Mouse (Mus musculus) embryonic facial prominence, embryonic 10.5 days (tissue): Measurements from ENCODE around the gene Plk5. TPM values are rescaled to one million over a fixed set of nuclear protein-coding genes. Genes with fewer than 3 reads are reported as not detected.
A peak's percentile ranks its signal among the peaks of the same experiment; 100 is the strongest.
"Not testable (repeated sequence)": the region's sequence is repeated elsewhere in the genome, so short reads cannot be mapped to it uniquely, and the experiment has no call there.

Source experiments
- DNase-seq: peaks from one replicate; pipeline ENCODE4 v3.0.0-alpha.2; 2017; ENCODE audit warnings: low spot score
- H3K27ac ChIP-seq: fragments of 300-500 bp; sonication (generic); replicated peaks from 2 replicates; pipeline ENCODE4 v1.5.1; 2016; ENCODE audit warnings: mild to moderate bottlenecking
- H3K27me3 ChIP-seq: fragments of 300-500 bp; sonication (generic); replicated peaks from 2 replicates; pipeline ENCODE4 v1.6.1; 2016; ENCODE audit warnings: low read depth, mild to moderate bottlenecking; ENCODE audit not compliant: poor library complexity, severe bottlenecking
- H3K36me3 ChIP-seq: fragments of 300-500 bp; sonication (generic); replicated peaks from 2 replicates; pipeline ENCODE4 v1.6.1; 2016; ENCODE audit warnings: mild to moderate bottlenecking, moderate library complexity
- H3K4me1 ChIP-seq: fragments of 300-500 bp; sonication (generic); 2 replicates; pipeline ENCODE4 v1.6.1; 2016
- H3K4me3 ChIP-seq: fragments of 300-500 bp; sonication (generic); 2 replicates; pipeline ENCODE4 v1.5.1; 2016; ENCODE audit warnings: mild to moderate bottlenecking, moderate library complexity
- H3K9me3 ChIP-seq: fragments of 300-500 bp; sonication (generic); 2 replicates; pipeline ENCODE4 v1.6.1; 2016; ENCODE audit warnings: mild to moderate bottlenecking
- WGBS: fragments of 180-500 bp; shearing (Covaris S2); methylation state at CpG from one replicate; pipeline ENCODE4 v1.1.7; 2016; 5-methylcytosine and 5-hydroxymethylcytosine counted together
- polyA plus RNA-seq: library from polyadenylated mRNA; unstranded; fragments of >200 nt; fragmentation: Nextera tagmentation; extraction: Ambion mirVana; gene quantifications from 2 replicates; pipeline ENCODE4 v1.2.1, GENCODE M21; 2016

The Plk5 gene
- polyA plus RNA-seq, 1 experiment from 2014 or later: 0.37 TPM

DNA sequence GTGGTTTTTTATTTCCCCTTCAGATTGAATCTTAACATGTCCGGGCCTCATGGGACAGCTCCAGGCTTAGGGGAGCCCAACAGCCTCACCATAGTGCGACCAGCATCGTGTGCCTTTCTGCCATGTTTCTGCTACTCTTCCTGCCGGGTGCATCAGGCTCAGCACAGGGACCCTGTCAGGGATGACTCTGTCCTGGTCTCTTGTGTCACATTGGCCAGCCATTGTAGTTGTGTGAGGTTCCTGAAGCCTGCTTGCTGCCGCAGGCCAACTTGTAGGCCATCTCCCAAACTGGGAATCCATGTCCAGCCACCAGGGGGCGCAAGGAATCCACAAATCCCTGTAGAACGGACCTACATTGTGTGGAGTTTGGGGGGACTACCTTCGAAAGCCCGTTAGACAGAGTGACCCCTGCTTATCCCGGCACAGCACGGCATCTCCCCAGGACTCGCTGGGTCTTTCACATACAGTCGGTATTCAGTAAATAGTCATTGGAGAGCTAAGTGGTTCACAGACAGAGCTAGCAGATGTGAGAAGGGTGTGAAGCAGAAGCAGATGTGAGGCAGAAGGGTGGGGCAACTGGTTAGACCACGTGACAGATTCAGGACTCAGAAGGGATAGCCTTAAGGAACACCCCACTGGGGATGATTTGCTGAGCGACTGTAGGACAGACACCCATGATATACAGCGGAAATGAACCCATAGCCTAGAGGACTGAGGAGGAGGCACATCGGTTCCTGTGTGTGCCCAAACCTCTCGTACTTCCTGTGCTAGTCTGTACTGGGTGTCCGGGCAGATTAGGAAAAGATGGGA, 16.1 kb upstream of the Plk5 start:
- H3K9me3 ChIP-seq: no peaks in the 10 kb centered on the region
- no peak overlapping the region for H3K27ac ChIP-seq
- H3K27me3 ChIP-seq: peaks cover 87% of the 10 kb centered on the region
- peak overlapping the region; percentile 28; the same call in 1 of the 2 replicates for H3K4me3 ChIP-seq
- H3K4me1 ChIP-seq: peaks cover 48% of the 10 kb centered on the region
- WGBS: 24% methylated on average over 19 of the region's 19 CpGs
- H3K36me3 ChIP-seq: 0 out of 2 replicates have a peak, but pooled peaks cover 4% of the 10 kb centered on the region
- DNase-seq: peak; percentile 89

DNA sequence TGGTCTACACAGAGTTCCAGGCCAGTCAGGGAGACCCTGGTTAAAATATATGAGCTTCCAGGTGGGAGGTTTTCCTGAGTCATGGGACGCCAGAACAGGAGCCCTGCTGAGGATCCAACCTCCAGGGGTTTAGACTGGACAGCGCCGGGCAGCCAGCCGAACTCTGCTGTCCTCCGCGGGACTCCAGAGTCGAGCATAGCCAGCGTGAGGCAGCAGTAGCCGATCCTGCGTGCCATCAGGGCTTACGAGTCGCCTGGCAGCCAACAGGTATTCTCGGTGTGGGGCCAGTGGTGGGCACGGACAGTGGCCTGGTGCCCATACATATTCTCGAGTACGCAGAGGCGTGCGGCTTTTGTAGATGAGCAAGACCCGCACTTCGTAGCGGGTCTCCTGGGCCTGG, 15.2 kb upstream of the Plk5 start:
- Histone ChIP-seq H3K27me3 (peaks cover 87% of the 10 kb centered on the region), H3K27ac (no peak overlapping the region), H3K9me3 (no peaks in the 10 kb centered on the region), H3K36me3 (no peaks in the 10 kb centered on the region), H3K4me3 (peak overlapping the region; percentile 57), H3K4me1 (peaks cover 53% of the 10 kb centered on the region)
- peak; percentile 28 for DNase-seq
- WGBS: 8% methylated on average over 21 of the region's 21 CpGs

DNA sequence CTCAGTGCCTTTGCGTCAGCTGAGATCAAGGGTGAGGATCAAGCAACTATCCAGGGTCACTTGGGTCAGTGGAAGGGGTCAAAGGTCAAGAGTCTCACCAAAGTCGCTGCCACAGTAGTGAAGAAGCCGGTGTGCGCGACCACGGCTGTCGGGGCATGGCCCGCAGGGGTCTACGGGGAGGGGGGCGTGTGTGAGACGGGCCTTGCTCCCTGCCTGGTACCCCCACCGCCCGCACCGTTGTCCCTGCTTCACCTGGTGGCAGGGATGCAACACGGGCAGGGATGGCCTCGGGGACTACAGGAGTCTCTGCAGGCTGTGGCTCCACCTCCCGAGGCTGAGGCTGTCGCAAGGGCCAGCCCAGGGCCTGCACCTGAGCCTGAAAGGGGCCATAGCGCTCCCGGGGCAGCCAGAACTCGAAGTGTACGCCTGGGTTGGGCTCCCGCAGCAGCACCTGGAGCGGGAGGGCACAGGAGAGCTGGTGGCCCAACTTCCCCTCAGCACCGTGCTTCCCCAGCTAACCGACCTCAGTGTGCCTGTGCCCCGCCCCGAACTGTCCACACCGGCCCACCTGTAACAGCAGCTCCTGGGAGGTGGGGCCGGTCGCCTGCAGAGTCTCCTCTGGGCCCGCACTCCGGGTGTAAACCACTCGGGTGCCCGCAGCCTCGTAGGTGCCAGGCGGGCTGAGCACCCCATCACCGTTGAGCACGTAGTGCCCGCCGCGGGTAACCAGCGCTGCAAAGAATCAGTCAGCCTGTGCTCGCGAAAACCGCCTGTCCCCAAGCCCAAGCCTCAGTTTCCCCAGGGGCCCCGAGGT, 14.6 kb upstream of the Plk5 start:
- H3K4me3 ChIP-seq: peak overlapping the region; percentile 57
- peaks cover 87% of the 10 kb centered on the region for H3K27me3 ChIP-seq
- 2% methylated on average over 47 of the region's 47 CpGs for WGBS
- no peak overlapping the region for H3K27ac ChIP-seq
- no peaks in the 10 kb centered on the region for H3K36me3 ChIP-seq
- peaks cover 53% of the 10 kb centered on the region for H3K4me1 ChIP-seq
- no peaks in the 10 kb centered on the region for H3K9me3 ChIP-seq
- peak; percentile 47 for DNase-seq

DNA sequence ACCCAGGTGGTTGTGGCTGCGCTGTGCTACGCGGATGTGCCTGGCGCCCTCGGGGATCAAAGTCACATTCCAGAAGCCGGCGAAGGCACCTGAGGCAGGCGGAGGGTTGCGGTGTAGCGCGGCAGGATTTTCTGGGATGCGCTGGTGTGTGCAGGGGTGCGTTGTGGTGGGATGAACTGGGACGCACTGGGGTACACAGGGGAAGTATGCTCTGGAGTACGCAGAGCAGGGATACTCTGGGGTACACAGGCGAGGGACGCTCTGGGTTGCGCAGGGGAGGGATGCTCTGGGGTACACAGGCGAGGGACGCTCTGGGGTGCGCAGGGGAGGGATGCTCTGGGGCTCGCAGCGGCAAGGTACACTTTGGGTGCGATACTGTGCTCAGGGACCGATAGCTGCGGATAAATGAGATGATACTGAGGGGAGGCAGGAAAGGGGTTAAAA, 13.9 kb upstream of the Plk5 start:
- no peak overlapping the region for H3K27ac ChIP-seq
- H3K9me3 ChIP-seq: no peaks in the 10 kb centered on the region
- peaks cover 54% of the 10 kb centered on the region for H3K4me1 ChIP-seq
- DNase-seq: peak; percentile 40
- peaks cover 89% of the 10 kb centered on the region for H3K27me3 ChIP-seq
- no peaks in the 10 kb centered on the region for H3K36me3 ChIP-seq
- 2% methylated on average over 26 of the region's 26 CpGs for WGBS
- peak overlapping the region; percentile 57 for H3K4me3 ChIP-seq

DNA sequence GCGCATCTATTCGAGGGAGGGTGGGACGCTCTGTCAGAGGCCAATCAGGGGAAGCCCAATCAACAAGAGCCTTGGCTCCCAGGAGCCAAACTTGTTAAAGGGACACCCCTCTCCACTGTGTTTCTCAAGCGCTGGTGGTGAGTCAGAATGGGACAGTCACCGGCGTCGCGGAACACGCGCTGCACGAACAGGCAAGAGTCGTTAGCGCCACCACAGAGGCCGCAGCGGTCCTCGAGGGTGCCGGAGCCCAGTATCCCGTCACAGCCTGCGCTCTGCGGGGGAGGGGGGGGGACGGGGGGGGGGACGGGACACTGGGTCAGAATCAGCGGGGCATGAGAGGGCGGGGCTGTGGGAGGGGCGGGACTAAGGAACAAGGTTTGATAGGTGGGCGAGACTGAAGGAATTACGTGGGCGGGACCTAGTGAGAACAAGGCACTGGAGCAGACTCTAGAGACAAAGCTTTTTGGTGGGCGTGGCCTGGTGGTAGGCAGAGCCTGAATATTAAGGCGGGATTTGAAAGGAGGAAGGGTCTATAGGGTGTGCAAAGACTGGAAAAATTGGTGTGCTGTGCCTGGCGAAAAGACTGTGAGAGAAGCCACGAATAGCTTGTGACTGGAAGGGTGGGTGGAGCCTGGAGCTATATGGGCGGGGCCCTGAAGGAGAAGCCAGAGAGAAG, 13.4 kb upstream of the Plk5 start:
- Histone ChIP-seq H3K27ac (0 out of 2 replicates have a peak overlapping the region, but pooled peaks have one; percentile 26), H3K36me3 (no peaks in the 10 kb centered on the region), H3K9me3 (no peaks in the 10 kb centered on the region), H3K27me3 (peaks cover 92% of the 10 kb centered on the region), H3K4me3 (peak overlapping the region; percentile 57), H3K4me1 (peaks cover 59% of the 10 kb centered on the region)
- peak; percentile 77 for DNase-seq
- WGBS: under 1% methylated on average over 33 of the region's 33 CpGs

DNA sequence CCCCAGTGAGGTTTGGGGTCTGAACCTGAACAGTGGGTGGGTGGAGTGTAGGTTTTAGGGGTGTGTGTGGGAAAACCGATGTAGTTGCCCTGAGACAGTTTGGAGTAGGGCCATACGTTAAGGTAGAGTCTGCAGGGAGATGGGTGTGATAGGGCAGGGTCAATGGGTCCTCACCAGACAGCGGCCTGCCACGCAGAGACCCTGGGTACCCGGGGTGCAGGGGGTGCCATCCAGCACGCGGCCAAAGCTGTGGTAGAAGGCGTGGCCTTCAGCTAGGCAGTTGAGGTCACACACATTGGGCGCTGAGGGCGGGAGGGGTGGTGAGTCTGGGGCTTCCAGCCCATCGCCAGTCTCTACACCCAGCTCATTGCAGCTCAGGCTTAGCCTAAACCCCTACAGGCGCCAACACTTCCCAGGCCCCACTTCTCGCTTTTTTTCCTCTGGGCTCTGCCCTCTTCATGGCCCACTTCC, 12.8 kb upstream of the Plk5 start:
- Histone ChIP-seq H3K36me3 (no peaks in the 10 kb centered on the region), H3K4me3 (peak overlapping the region; percentile 57)

DNA sequence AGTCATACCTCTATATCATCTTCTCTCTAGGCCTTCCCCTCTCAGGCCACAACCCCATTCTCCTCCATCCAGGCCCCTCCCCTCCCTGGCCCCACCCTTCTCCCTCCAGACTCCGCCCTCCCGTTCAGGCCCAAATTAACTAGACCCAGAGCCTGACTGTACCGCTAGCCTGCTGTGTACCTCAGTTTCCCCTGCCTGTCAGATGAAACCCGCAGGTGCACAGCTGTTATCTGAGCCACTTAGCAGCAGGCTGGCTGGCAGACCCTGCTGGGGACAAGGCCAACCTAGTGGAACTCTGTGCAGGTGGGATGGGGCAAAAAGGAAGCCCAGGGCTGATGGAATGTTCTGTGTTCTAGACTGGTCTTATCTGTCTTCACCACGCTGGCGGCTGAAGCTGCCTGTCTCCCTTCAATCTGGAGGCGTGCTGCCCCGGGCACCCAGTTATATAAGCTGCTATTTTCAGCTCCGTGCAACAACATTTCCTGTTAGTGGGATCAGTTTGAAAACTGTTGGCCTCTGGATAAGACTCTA, 12.1 kb upstream of the Plk5 start:
- Histone ChIP-seq H3K27ac (no peak overlapping the region), H3K27me3 (peaks cover 99% of the 10 kb centered on the region), H3K4me3 (peak overlapping the region; percentile 37; the same call in 1 of the 2 replicates), H3K36me3 (no peaks in the 10 kb centered on the region), H3K9me3 (no peaks in the 10 kb centered on the region), H3K4me1 (peaks cover 72% of the 10 kb centered on the region)
- no peak for DNase-seq
- WGBS: 36% methylated on average over 9 of the region's 9 CpGs

More for the DNA sequence above, 12.8 kb upstream of the Plk5 start:
- peaks cover 92% of the 10 kb centered on the region for H3K27me3 ChIP-seq
- no peak for DNase-seq
- WGBS: 27% methylated on average over 13 of the region's 13 CpGs
- H3K9me3 ChIP-seq: no peaks in the 10 kb centered on the region
- peaks cover 65% of the 10 kb centered on the region for H3K4me1 ChIP-seq
- H3K27ac ChIP-seq: peak overlapping the region; percentile 40; the same call in 1 of the 2 replicates

DNA sequence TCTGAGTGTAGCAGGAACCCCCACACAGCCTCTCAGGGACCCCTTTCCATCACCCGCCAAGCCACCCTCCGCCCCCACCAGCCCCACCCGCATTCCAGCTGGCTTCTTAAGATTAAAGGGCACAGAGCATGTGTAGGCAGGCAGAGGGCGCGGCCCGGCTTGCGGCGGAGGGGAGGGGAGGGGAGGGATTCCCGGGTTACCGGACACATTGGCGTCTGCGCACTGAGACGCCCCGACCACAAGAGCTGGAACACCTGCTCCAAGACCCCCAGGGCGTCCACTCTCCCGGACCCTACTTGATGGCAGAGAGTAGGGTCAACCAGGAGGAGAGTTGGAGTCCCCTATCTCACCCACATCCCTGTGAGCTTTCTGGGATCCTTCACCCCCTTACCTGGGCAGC, 11.1 kb upstream of the Plk5 start:
- no peaks in the 10 kb centered on the region for H3K9me3 ChIP-seq
- H3K27me3 ChIP-seq: peaks cover 100% of the 10 kb centered on the region
- H3K4me3 ChIP-seq: peak overlapping the region; percentile 37
- no peaks in the 10 kb centered on the region for H3K36me3 ChIP-seq
- 1% methylated on average over 16 of the region's 16 CpGs for WGBS
- 0 out of 2 replicates have a peak overlapping the region, but pooled peaks have one; percentile 6 for H3K27ac ChIP-seq
- H3K4me1 ChIP-seq: peaks cover 71% of the 10 kb centered on the region
- DNase-seq: peak; percentile 63

DNA sequence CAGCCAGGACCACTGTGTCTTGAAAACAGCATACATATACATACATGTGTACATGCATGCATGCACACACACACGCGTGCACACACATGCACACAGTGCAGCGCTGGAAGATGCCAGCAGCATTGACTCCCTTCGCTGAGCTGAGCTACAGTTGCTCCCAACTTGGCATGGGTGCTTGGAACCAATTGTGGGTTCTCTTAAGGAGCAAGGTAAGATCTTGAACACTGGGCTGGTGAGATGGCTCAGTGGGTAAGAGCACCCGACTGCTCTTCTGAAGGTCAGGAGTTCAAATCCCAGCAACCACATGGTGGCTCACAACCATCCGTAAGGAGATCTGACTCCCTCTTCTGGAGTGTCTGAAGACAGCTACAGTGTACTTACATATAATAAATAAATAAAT, 10.3 kb upstream of the Plk5 start:
- peaks cover 69% of the 10 kb centered on the region for H3K4me1 ChIP-seq
- DNase-seq, H3K27ac ChIP-seq, H3K36me3 ChIP-seq, H3K9me3 ChIP-seq, H3K4me3 ChIP-seq: not testable (repeated sequence)
- WGBS: 73% methylated on average over 6 of the region's 6 CpGs
- H3K27me3 ChIP-seq: peaks cover 100% of the 10 kb centered on the region

DNA sequence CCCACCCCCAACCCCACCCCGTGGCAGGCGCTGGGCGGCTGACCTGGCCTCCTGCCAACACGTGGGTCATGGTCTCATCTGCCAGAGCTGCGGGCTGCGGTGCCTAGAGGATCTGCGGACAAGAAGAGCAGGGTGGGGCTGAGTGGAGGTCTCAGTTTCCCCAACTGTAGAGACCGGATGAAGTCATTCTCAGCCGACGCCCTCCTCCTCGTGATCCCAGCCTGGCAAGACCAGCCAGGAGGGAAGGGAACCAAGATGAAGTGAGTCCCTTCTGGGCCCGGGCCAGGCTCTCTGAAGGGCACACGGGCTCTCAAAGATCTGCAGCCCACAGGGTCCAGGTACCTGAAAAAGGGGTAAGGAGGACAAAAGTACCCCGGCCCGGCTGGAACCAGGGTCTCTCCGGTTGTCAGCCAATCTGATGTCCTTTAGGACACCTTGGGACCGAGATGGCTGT, 8.7 kb upstream of the Plk5 start:
- Histone ChIP-seq H3K27me3 (peaks cover 100% of the 10 kb centered on the region), H3K36me3 (no peaks in the 10 kb centered on the region), H3K27ac (no peak overlapping the region), H3K4me3 (peak overlapping the region; percentile 47), H3K9me3 (no peaks in the 10 kb centered on the region), H3K4me1 (peaks cover 53% of the 10 kb centered on the region)
- no peak for DNase-seq
- 18% methylated on average over 17 of the region's 17 CpGs for WGBS

DNA sequence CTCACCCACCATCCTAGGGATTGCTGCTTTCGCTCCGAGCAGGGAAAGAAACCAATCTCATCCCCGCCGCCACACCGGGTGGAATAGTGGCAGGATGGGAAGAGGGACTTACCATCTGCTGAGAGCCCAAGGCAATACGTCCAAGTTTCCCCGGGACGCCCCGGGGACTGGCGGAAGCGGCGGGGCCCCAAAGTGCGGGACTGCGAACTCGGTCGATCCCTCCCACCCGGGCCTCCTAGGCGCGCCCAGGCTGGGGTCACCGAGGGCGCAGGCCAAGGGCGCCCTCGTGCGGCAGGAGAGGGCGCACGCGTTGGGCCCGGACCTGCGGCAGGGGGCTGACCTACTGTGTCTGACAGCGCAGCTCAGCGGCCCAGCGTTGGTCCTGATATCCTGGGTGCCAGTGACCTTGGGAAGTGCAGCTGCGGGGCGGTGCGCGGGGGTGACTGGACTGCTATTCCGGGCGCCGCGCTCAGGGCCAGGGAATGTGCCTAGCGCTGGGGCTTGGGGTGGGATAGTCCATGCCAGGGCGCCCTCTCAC, 7.9 kb upstream of the Plk5 start, which contains the start of gene Adamtsl5:
Adamtsl5 (minus strand) TSS at position 169 of the 538 bp plus-strand sequence.
- Histone ChIP-seq H3K36me3 (no peaks in the 10 kb centered on the region), H3K4me1 (peaks cover 46% of the 10 kb centered on the region), H3K4me3 (peak within 1 kb of the TSS; percentile 47), H3K9me3 (no peaks in the 10 kb centered on the region), H3K27me3 (peaks cover 100% of the 10 kb centered on the region), H3K27ac (peak within 1 kb of the TSS; percentile 49; the same call in 1 of the 2 replicates)
- WGBS: under 1% methylated on average over 42 of the region's 42 CpGs
- DNase-seq: peak; percentile 80
